ENCODE assay signal across 7 mouse cellular contexts in genomic region chrX:33416321-33416720, GRCm38 (mm10).
DNase-seq lines count a peak whose midpoint lies in the region; ATAC-seq and TF ChIP-seq lines count a peak whose summit lies in the region.
"Not testable (repeated sequence)": the region's sequence is repeated elsewhere in the genome, so short reads cannot be mapped to it uniquely, and the experiment has no call there.

No protein-coding gene starts in this region.

- H3K36me3 ChIP-seq in hindbrain, postnatal 0 days (ENCODE audit: insufficient read depth, low read length); midbrain, embryonic 11.5 days (ENCODE audit: control insufficient read depth, insufficient read depth, low read length): not testable (repeated sequence)

- not testable (repeated sequence) for H3K27me3 ChIP-seq in hindbrain, postnatal 0 days (ENCODE audit: insufficient read depth, low read length); midbrain, embryonic 11.5 days (ENCODE audit: control insufficient read depth, insufficient read depth, low read length)

- not testable (repeated sequence) for TF ChIP-seq CTCF in hindbrain, postnatal 0 days (IDR thresholded peaks at IDR 0.05; ENCODE audit: low read depth)

- H3K9ac ChIP-seq in hindbrain, postnatal 0 days (replicated peaks; ENCODE audit: low read length); midbrain, embryonic 11.5 days (ENCODE audit: low read length): not testable (repeated sequence)

- peak; percentile 8 for DNase-seq in T-cell, adult 2 months (ENCODE audit: low spot score)
- DNase-seq in cerebellum, postnatal 10 days: peak; percentile 51 to 54
- peak; percentile 59 for DNase-seq in forelimb bud, embryonic 11.5 days (ENCODE audit: low read depth, low spot score)
- DNase-seq in hindbrain, postnatal 0 days (ENCODE audit: low spot score): peak; percentile 16
- DNase-seq in liver: peak; percentile 62
- DNase-seq in midbrain, embryonic 11.5 days (ENCODE audit: low spot score, missing footprints): peak; percentile 84
- DNase-seq in spleen, postnatal 4 days (ENCODE audit: low spot score in 2 of 2): peak; percentile 13 to 85

- not testable (repeated sequence) for H3K4me2 ChIP-seq in hindbrain, postnatal 0 days (ENCODE audit: low read depth, low read length); midbrain, embryonic 11.5 days

- not testable (repeated sequence) for H3K9me3 ChIP-seq in hindbrain, postnatal 0 days (ENCODE audit: low read length); midbrain, embryonic 11.5 days (ENCODE audit: control insufficient read depth, low read length)

- ATAC-seq in hindbrain, postnatal 0 days; midbrain, embryonic 11.5 days (ENCODE audit: low FRiP score): not testable (repeated sequence)

- not testable (repeated sequence) for H3K4me3 ChIP-seq in hindbrain, postnatal 0 days (ENCODE audit: low read length); midbrain, embryonic 11.5 days (ENCODE audit: low read depth, low read length)

- not testable (repeated sequence) for H3K4me1 ChIP-seq in hindbrain, postnatal 0 days (ENCODE audit: insufficient read depth, low read length); midbrain, embryonic 11.5 days (ENCODE audit: control insufficient read depth, insufficient read depth, low read length)

- WGBS in hindbrain, postnatal 0 days: 90% methylated on average over 7 of the region's 8 CpGs
- 86% methylated on average over 7 of the region's 8 CpGs for WGBS in midbrain, embryonic 11.5 days

- H3K27ac ChIP-seq in hindbrain, postnatal 0 days; midbrain, embryonic 11.5 days (ENCODE audit: low read depth, low read length): not testable (repeated sequence)

Comparison
In these comparisons a context has a peak if more than half of its experiments do, and no peak if none do; other contexts are left out.
1. DNase-seq: peak in every context shown above with its lines; median percentile 84 in midbrain, embryonic 11.5 days; 62 in liver; 59 in forelimb bud, embryonic 11.5 days; 52 in cerebellum, postnatal 10 days; 49 in spleen, postnatal 4 days; 16 in hindbrain, postnatal 0 days; 8 in T-cell, adult 2 months.